Mouse (Mus musculus): ENCODE results near the gene Tada2a.

The Tada2a gene

GRCm38 (mm10) chr11:84063631-84064209 is 65.7 kb downstream of the Tada2a start:
- in situ Hi-C loops (cut with MboI, MseI): no loop called here

GRCm38 (mm10) chr11:84062805-84063204 is 66.6 kb downstream of the Tada2a start:
- in situ Hi-C loops (cut with MboI, MseI): no loop called here

- in situ Hi-C loops (cut with MboI, MseI): no loop called here
Observed at GRCm38 (mm10) chr11:84061881-84062280, 67.5 kb downstream of the Tada2a start.

GRCm38 (mm10) chr11:84060635-84061034 is 68.8 kb downstream of the Tada2a start:
- in situ Hi-C loops (cut with MboI, MseI): no loop called here

GRCm38 (mm10) chr11:84059784-84060183 is 69.6 kb downstream of the Tada2a start:
- in situ Hi-C loops (cut with MboI, MseI): no loop called here

- in situ Hi-C loops (cut with MboI, MseI): no loop called here
Observed at GRCm38 (mm10) chr11:84057418-84057817, 72.0 kb downstream of the Tada2a start.

GRCm38 (mm10) chr11:84053524-84054163 is 75.8 kb downstream of the Tada2a start:
- in situ Hi-C loops (cut with MboI, MseI): no loop called here

- in situ Hi-C loops (cut with MboI, MseI): no loop called here
Observed at GRCm38 (mm10) chr11:84053055-84053454, 76.3 kb downstream of the Tada2a start.

- in situ Hi-C loops (cut with MboI, MseI): no loop called here
Observed at GRCm38 (mm10) chr11:84048411-84048810, 81.0 kb downstream of the Tada2a start.

- in situ Hi-C loops (cut with MboI, MseI): no loop called here
Observed at GRCm38 (mm10) chr11:84047270-84047669, 82.1 kb downstream of the Tada2a start.

GRCm38 (mm10) chr11:84044988-84045387 is 84.4 kb downstream of the Tada2a start:
- in situ Hi-C loops (cut with MboI, MseI): no loop called here

- in situ Hi-C loops (cut with MboI, MseI): no loop called here
Observed at GRCm38 (mm10) chr11:84042808-84043762, 86.3 kb downstream of the Tada2a start.

GRCm38 (mm10) chr11:84040621-84041020 is 88.8 kb downstream of the Tada2a start:
- in situ Hi-C loops (cut with MboI, MseI): no loop called here

GRCm38 (mm10) chr11:84033671-84034070 is 95.7 kb downstream of the Tada2a start:
- in situ Hi-C loops (cut with MboI, MseI): loop anchor here (10.0 kb wide), 1 partner anchor 249 kb away; no protein-coding TSS in a partner anchor

- in situ Hi-C loops (cut with MboI, MseI): loop anchor here (10.0 kb wide), 1 partner anchor 248 kb away; no protein-coding TSS in a partner anchor
Observed at GRCm38 (mm10) chr11:84032559-84032958, 96.8 kb downstream of the Tada2a start.

GRCm38 (mm10) chr11:84031971-84032370 is 97.4 kb downstream of the Tada2a start:
- in situ Hi-C loops (cut with MboI, MseI): loop anchor here (10.0 kb wide), 1 partner anchor 247 kb away; no protein-coding TSS in a partner anchor

All from T-helper 2 cell (primary cell).